Mouse (Mus musculus): Measurements from ENCODE around the gene Tnnc1.

- TF ChIP-seq POLR2A (IDR thresholded peaks at IDR 0.05; ENCODE audit: borderline replicate concordance, extremely low read depth, insufficient read depth, insufficient read length, poor library complexity, severe bottlenecking) (no peak), CTCF (IDR thresholded peaks at IDR 0.05; ENCODE audit: borderline replicate concordance, extremely low read depth, insufficient read depth, insufficient read length) (no peak)
Measured at GRCm38 (mm10) chr14:31205562-31206467, 2.3 kb upstream of the Tnnc1 start.
